Mouse (Mus musculus) heart, adult 2 months (tissue): Measurements from ENCODE around the gene Hmgn1. TPM values are rescaled to one million over a fixed set of nuclear protein-coding genes. Genes with fewer than 3 reads are reported as not detected.

ENCODE experiments used
- DNase-seq, 2 experiments: peaks; one replicate each; pipeline ENCODE4 v3.0.0; 2021
- H3K27ac ChIP-seq: fragments of 200-600 bp; 2 replicates; pipeline ENCODE4 v1.8.1; 2022
- H3K27me3 ChIP-seq: fragments of 200-500 bp; 2 replicates; pipeline ENCODE4 v1.6.1; 2012; ENCODE audit warnings: mild to moderate bottlenecking, low read length, inconsistent platforms, mixed read lengths; ENCODE audit not compliant: control insufficient read depth, insufficient read depth
- H3K36me3 ChIP-seq: fragments of 200-500 bp; 2 replicates; pipeline ENCODE4 v1.6.1; 2012; ENCODE audit warnings: low read length, inconsistent platforms; ENCODE audit not compliant: control insufficient read depth, insufficient read depth
- H3K4me1 ChIP-seq: fragments of 200-500 bp; 2 replicates; pipeline ENCODE4 v1.6.1; 2011; ENCODE audit warnings: low read length; ENCODE audit not compliant: control insufficient read depth, insufficient read depth
- H3K4me3 ChIP-seq: fragments of 200-600 bp; 2 replicates; pipeline ENCODE4 v1.8.1; 2022
- H3K79me2 ChIP-seq: fragments of 200-500 bp; replicated peaks from 2 replicates; pipeline ENCODE4 v1.6.1; 2012; ENCODE audit warnings: mild to moderate bottlenecking, inconsistent platforms, low read length, moderate library complexity, mixed read lengths; ENCODE audit not compliant: control insufficient read depth, insufficient read depth
- H3K9ac ChIP-seq: fragments of 200-500 bp; 2 replicates; pipeline ENCODE4 v1.6.1; 2012; ENCODE audit warnings: low read depth, mild to moderate bottlenecking, control low read depth, inconsistent platforms, low read length, mixed read lengths
- CTCF ChIP-seq: fragments of 200-600 bp; IDR thresholded peaks from 2 replicates; pipeline ENCODE4 v1.8.1; 2022; ENCODE audit warnings: antibody characterized with exemption, mild to moderate bottlenecking, moderate library complexity
- EP300 ChIP-seq: fragments of 200-500 bp; IDR thresholded peaks from 2 replicates; pipeline ENCODE4 v1.6.1; 2011; ENCODE audit warnings: low read depth, low read length, control low read depth; ENCODE audit not compliant: insufficient read depth
- POLR2A ChIP-seq: fragments of 200-500 bp; IDR thresholded peaks from 2 replicates; pipeline ENCODE4 v1.6.1; 2011; ENCODE audit warnings: mild to moderate bottlenecking, low read depth, low read length, control low read depth; ENCODE audit not compliant: insufficient read depth
- WGBS: fragments of 180-500 bp; shearing (Covaris S2); methylation state at CpG from one replicate; pipeline ENCODE4 v1.1.7; 2018; 5-methylcytosine and 5-hydroxymethylcytosine counted together
- intact Hi-C: fragments of 180-260 bp; cut with DNase I; formaldehyde crosslinking; loops from one replicate; pipeline ENCODE4 v1.15.1; 2025
- polyA plus RNA-seq: library from polyadenylated mRNA; depleted of rRNA; stranded (reverse); fragments of >200 nt; gene quantifications from 2 replicates; pipeline ENCODE4 v1.2.3, GENCODE M21; 2012
- total RNA-seq, 2 experiments: library from RNA; stranded (reverse); gene quantifications; 2 replicates each; pipeline ENCODE4 v1.2.3; 2021

Hmgn1 gene
- total and polyA plus RNA-seq, 3 experiments, result 14.6 to 53.1 (median 47.9) TPM

DNA sequence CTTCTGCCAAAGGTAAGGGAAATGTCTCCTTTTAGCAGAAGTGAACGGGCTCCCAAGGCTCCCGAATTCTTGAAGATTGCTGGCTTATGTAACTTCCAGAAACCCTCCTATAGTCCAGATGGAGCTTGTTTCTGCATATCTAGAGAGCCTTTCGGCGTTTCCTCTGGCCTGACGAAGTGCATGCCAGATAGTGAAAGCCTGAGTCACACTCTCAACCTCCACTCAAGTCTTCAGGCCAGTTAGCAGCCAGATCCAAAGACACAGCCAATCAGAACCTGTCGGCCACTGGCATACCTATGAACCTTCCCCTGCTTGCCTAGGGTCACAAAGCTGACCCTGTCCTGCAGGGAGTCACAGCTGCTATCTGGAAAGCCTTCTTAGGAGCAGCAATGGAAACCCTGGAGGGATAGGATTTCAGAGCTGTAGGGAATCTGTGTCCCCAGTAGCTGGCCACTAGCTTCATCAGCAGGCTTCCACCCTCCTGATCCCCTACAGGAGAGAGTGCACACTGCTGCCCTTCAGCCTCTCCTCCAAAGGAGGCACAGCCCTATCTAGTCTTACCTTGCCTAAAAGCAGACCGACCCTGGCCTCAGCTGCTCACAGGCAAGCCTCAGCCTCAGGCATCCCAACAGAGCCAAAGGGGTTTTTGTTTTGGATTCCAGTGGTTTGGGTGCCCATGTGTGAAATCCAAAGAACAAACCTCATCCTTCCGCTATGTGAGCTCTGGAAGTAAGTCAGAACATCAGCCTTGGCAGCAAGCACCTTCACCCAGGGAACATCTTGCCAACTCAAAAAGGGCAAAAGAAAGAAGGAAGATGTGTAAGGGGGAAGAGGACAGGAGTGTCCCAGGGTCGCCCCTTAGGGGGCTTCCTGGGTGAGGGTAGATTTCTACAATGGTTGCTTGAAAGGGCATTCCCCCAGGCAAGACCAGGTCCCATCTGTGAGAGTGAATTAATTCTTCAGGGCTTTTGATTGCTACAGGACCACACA, 35.7 kb downstream of the Hmgn1 start:
- H3K36me3 ChIP-seq, result no peaks in the 10 kb centered on the region
- DNase-seq, result no peak
- no peak overlapping the region for H3K4me3 ChIP-seq
- intact Hi-C loops, result no loop called here
- WGBS, result 35% methylated on average over 9 of the region's 9 CpGs
- peaks cover 1% of the 10 kb centered on the region; the same call in 1 of the 2 replicates for H3K4me1 ChIP-seq
- no peaks in the 10 kb centered on the region for H3K27me3 ChIP-seq
- H3K79me2 ChIP-seq, result no peaks in the 10 kb centered on the region
- no peak overlapping the region for H3K27ac ChIP-seq
- TF ChIP-seq POLR2A (no peak), CTCF (0 out of 2 replicates have a peak, but pooled peaks have one; percentile 10)
- H3K9ac ChIP-seq, result no peak overlapping the region

DNA sequence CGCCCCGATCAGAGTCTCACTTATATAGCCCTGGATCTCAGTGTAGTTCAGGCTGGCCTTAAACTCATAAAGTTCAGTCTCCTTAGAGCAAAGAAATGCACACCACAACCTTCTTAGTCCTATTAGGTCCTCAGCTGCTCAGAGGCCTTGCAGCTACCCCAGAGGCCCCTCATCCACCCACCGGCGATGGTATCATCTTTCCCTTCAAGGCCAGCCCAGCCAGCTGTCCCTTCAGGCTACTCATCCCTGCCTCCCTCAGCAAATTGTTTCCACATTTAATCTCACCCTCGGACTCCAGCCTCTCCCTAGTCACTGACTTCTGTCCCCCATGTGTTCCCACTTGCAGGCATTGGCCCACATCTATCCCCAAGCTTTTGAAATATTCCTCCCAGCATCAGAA, 39.4 kb downstream of the Hmgn1 start:
- H3K27ac ChIP-seq, result no peak overlapping the region
- H3K36me3 ChIP-seq, result no peaks in the 10 kb centered on the region
- no peaks in the 10 kb centered on the region for H3K79me2 ChIP-seq
- 64% methylated on average over 5 of the region's 5 CpGs for WGBS
- no peak overlapping the region for H3K4me3 ChIP-seq
- no peak for TF ChIP-seq CTCF
- no peak for DNase-seq
- intact Hi-C loops, result no loop called here
- H3K27me3 ChIP-seq, result no peaks in the 10 kb centered on the region
- H3K9ac ChIP-seq, result no peak overlapping the region
- H3K4me1 ChIP-seq, result peaks cover 3% of the 10 kb centered on the region; the same call in 1 of the 2 replicates

DNA sequence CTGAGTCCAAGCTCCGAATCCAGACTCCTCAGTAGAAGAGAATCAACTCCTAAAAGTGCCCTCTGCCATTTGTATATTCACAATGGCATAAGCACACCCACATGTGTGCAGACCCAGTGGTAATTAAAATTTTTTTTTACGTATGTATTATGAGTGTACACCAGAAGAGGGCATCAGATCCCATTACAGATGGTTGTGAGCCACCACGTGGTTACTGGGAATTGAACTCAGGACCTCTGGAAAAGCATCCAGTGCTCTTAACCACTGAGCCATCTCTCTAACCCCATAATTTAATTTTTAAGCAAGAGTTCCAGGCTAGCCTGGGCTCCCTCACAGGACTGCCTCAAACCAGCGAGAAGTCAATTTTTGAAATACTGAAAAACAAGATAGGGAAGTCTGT, 40.1 kb downstream of the Hmgn1 start:
- WGBS, result 76% methylated on average over 4 of the region's 4 CpGs
- Histone ChIP-seq H3K79me2 (no peaks in the 10 kb centered on the region), H3K4me3 (no peak overlapping the region), H3K36me3 (no peaks in the 10 kb centered on the region), H3K27ac (no peak overlapping the region), H3K9ac (no peak overlapping the region), H3K4me1 (peaks cover 3% of the 10 kb centered on the region; the same call in 1 of the 2 replicates), H3K27me3 (no peaks in the 10 kb centered on the region)
- intact Hi-C loops, result no loop called here
- no peak for DNase-seq
- TF ChIP-seq EP300 (no peak), CTCF (peak; percentile 20; the same call in 1 of the 2 replicates), POLR2A (no peak)

- H3K4me3 ChIP-seq, result no peak overlapping the region
- 66% methylated on average over 12 of the region's 12 CpGs for WGBS
- DNase-seq, result peak in 1 of 2 experiments; percentile 66
- H3K27ac ChIP-seq, result no peak overlapping the region
- peaks cover 3% of the 10 kb centered on the region; the same call in 1 of the 2 replicates for H3K4me1 ChIP-seq
- intact Hi-C loops, result no loop called here
- H3K36me3 ChIP-seq, result no peaks in the 10 kb centered on the region
- no peak overlapping the region for H3K9ac ChIP-seq
- TF ChIP-seq POLR2A (no peak), EP300 (no peak)
- no peaks in the 10 kb centered on the region for H3K27me3 ChIP-seq
- no peaks in the 10 kb centered on the region for H3K79me2 ChIP-seq
Measured at GRCm38 (mm10) chr16:96087001-96087400, 40.5 kb downstream of the Hmgn1 start.

DNA sequence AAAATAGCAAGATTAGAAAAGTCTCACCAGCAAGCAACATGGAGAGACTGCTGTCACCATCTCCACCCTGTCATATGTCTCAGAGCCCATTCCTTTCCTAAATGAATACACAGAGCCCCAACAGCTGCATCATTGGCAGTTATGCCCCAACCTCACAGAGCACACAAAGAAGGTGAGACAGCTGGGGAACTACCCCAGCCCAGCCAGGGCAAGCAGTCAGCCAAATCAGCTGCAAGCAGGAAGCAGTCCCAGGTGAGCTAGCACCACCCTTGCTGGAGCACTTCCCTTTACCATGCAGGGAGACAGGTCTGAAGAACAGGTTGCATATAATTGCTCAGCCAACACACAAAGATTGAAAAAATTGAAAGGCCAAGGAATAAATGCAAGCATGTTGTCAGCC, 41.9 kb downstream of the Hmgn1 start:
- Histone ChIP-seq H3K36me3 (peaks cover 4% of the 10 kb centered on the region; the same call in 1 of the 2 replicates), H3K27me3 (no peaks in the 10 kb centered on the region), H3K27ac (no peak overlapping the region), H3K4me3 (no peak overlapping the region), H3K79me2 (peaks cover under 1% of the 10 kb centered on the region; the same call in 1 of the 2 replicates), H3K4me1 (peaks cover 2% of the 10 kb centered on the region; the same call in 1 of the 2 replicates), H3K9ac (no peak overlapping the region)
- peak in 1 of 2 experiments; percentile 31 for DNase-seq
- TF ChIP-seq EP300, result no peak
- no peak for TF ChIP-seq POLR2A
- no peak for TF ChIP-seq CTCF
- intact Hi-C loops, result no loop called here

DNA sequence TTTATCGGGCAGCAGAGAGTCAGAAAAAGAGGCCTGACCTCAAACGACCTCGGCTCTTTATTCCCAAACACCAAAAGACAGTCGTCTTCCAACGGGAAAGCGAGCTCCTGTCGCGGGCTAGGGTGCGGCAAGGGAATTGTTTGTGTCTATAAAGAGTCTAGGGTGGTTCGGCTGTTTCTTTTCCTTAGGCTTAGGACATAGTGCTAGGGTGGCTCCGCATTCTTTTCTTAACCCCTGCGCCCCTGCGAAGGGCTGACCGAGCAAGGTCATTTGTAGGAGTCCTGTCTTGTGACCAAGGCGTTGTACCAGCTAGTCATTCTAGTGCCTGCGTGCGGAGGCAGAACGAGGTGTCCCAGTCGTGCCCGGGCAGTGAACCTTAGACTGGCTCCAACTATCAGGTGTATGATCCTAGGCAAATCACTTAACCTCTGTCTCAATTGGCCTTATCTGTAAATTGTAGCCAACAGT, 44.3 kb downstream of the Hmgn1 start:
- intact Hi-C loops, result loop anchor here (2.0 to 5.0 kb wide), 2 partner anchors 92 to 109 kb away; partner anchors contain the start of genes Lca5l and Psmg1
- TF ChIP-seq EP300 (peak; percentile 71), POLR2A (no peak), CTCF (no peak)
- DNase-seq, result no peak
- peak overlapping the region; percentile 98 for H3K27ac ChIP-seq
- peaks cover 4% of the 10 kb centered on the region; the same call in 1 of the 2 replicates for H3K4me1 ChIP-seq
- peak overlapping the region; percentile 67 for H3K4me3 ChIP-seq
- peak overlapping the region; percentile 90 for H3K9ac ChIP-seq
- H3K36me3 ChIP-seq, result peaks cover 6% of the 10 kb centered on the region; the same call in 1 of the 2 replicates
- WGBS, result 8% methylated on average over 20 of the region's 20 CpGs
- H3K27me3 ChIP-seq, result no peaks in the 10 kb centered on the region
- H3K79me2 ChIP-seq, result peaks cover 5% of the 10 kb centered on the region
